Mouse (Mus musculus) cerebellum, adult 2 months (tissue): ENCODE data around the gene 2210010C04Rik.

Experiments used
- CTCF ChIP-seq: fragments of 200-500 bp; IDR thresholded peaks from 2 replicates; pipeline ENCODE4 v1.5.1; 2011; ENCODE audit warnings: low read depth, mild to moderate bottlenecking, control low read depth, low read length, moderate library complexity, borderline replicate concordance; ENCODE audit not compliant: insufficient read depth
- POLR2A ChIP-seq: fragments of 200-500 bp; IDR thresholded peaks from 2 replicates; pipeline ENCODE4 v1.6.1; 2011; ENCODE audit warnings: low read length, control low read depth, borderline replicate concordance; ENCODE audit not compliant: insufficient read depth

DNA sequence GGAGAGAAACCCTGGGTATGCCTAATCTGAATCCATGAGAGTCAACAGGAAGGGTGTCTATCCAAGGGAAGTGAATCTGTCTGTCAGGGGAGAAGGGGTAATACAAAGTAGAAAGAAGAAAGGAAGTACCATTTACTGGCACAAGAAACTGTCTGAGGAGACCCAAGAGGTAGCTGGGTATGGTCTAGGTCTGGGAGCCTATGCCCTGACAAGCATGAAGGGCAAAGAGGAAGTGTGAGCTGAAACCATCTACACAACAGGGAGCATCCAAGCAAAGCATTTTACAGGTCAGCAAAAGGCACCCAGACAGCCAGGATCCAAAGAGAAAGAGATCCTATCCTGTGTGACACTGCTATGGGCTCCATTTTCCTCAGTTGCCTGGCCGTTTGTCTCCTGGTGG, 11.9 kb upstream of the 2210010C04Rik start:
- no peak for TF ChIP-seq CTCF
- TF ChIP-seq POLR2A, result no peak
